Mouse (Mus musculus) hindbrain, embryonic 13.5 days (tissue): ENCODE measurements around the gene Ttc4. TPM values are rescaled to one million over a fixed set of nuclear protein-coding genes. Genes with fewer than 3 reads are reported as not detected.
A peak's percentile ranks its signal among the peaks of the same experiment; 100 is the strongest.

ENCODE experiments used
- ATAC-seq: fragments of 200-750 bp; cut with Nextera tagmentation; 2 replicates; pipeline ENCODE4 v1.8.0; 2017; ENCODE audit warnings: moderate TSS enrichment; ENCODE audit not compliant: low FRiP score
- H3K27ac ChIP-seq: fragments of 300-500 bp; sonication (generic); 2 replicates; pipeline ENCODE4 v1.5.1; 2015; ENCODE audit warnings: inconsistent platforms, mild to moderate bottlenecking, moderate library complexity
- H3K27me3 ChIP-seq: fragments of 300-500 bp; sonication (generic); 2 replicates; pipeline ENCODE4 v1.6.1; 2015; ENCODE audit warnings: mild to moderate bottlenecking, inconsistent platforms
- H3K36me3 ChIP-seq: fragments of 300-500 bp; sonication (generic); 2 replicates; pipeline ENCODE4 v1.6.1; 2015; ENCODE audit warnings: mild to moderate bottlenecking, inconsistent platforms
- H3K4me1 ChIP-seq: fragments of 300-500 bp; sonication (generic); replicated peaks from 2 replicates; pipeline ENCODE4 v1.6.1; 2015; ENCODE audit warnings: inconsistent platforms
- H3K4me2 ChIP-seq: fragments of 300-500 bp; sonication (generic); 2 replicates; pipeline ENCODE4 v1.6.1; 2015; ENCODE audit warnings: inconsistent platforms, mild to moderate bottlenecking, moderate library complexity
- H3K4me3 ChIP-seq: fragments of 300-500 bp; sonication (generic); 2 replicates; pipeline ENCODE4 v1.5.1; 2015; ENCODE audit warnings: mild to moderate bottlenecking, inconsistent platforms
- H3K9ac ChIP-seq: fragments of 300-500 bp; sonication (generic); 2 replicates; pipeline ENCODE4 v1.6.1; 2015; ENCODE audit warnings: mild to moderate bottlenecking, inconsistent platforms
- H3K9me3 ChIP-seq: fragments of 300-500 bp; sonication (generic); 2 replicates; pipeline ENCODE4 v1.6.1; 2016; ENCODE audit warnings: inconsistent platforms
- WGBS: fragments of 180-500 bp; shearing (Covaris S2); methylation state at CpG from one replicate; pipeline ENCODE4 v1.1.7; 2015; 5-methylcytosine and 5-hydroxymethylcytosine counted together
- polyA plus RNA-seq: library from polyadenylated mRNA; unstranded; fragments of >200 nt; fragmentation: Nextera tagmentation; extraction: Ambion mirVana; gene quantifications from 2 replicates; pipeline ENCODE4 v1.2.1, GENCODE M21; 2015

Gene Ttc4
- polyA plus RNA-seq, 1 experiment from 2014 or later: 112 TPM

- 65% methylated on average over 2 of the region's 2 CpGs for WGBS
- no peak overlapping the region for H3K4me2 ChIP-seq
- no peak overlapping the region for H3K4me3 ChIP-seq
- H3K36me3 ChIP-seq: peaks cover 10% of the 10 kb centered on the region
- no peaks in the 10 kb centered on the region for H3K27me3 ChIP-seq
- no peaks in the 10 kb centered on the region for H3K9me3 ChIP-seq
- H3K4me1 ChIP-seq: peaks cover 11% of the 10 kb centered on the region
- H3K27ac ChIP-seq: no peak overlapping the region
- ATAC-seq: no peak
- H3K9ac ChIP-seq: no peak overlapping the region
These were observed 2.2 kb upstream of the Ttc4 start for GRCm38 (mm10) chr4:106680955-106681354.

- Histone ChIP-seq H3K4me1 (peaks cover 11% of the 10 kb centered on the region), H3K9me3 (no peaks in the 10 kb centered on the region), H3K36me3 (peaks cover 27% of the 10 kb centered on the region), H3K4me3 (peak overlapping the region; percentile 82), H3K27me3 (no peaks in the 10 kb centered on the region), H3K4me2 (peak overlapping the region; percentile 90), H3K9ac (no peak overlapping the region), H3K27ac (no peak overlapping the region)
- peak; percentile 56; the same call in 1 of the 2 replicates for ATAC-seq
- 44% methylated on average over 3 of the region's 3 CpGs for WGBS
These were observed 408 bp upstream of the Ttc4 start for GRCm38 (mm10) chr4:106679152-106679551.

GRCm38 (mm10) chr4:106676749-106677148, 2.0 kb downstream of the Ttc4 start:
- no peak overlapping the region for H3K9ac ChIP-seq
- peaks cover 11% of the 10 kb centered on the region for H3K4me1 ChIP-seq
- H3K27ac ChIP-seq: no peak overlapping the region
- no peak for ATAC-seq
- H3K4me3 ChIP-seq: no peak overlapping the region
- peaks cover 50% of the 10 kb centered on the region for H3K36me3 ChIP-seq
- WGBS: 91% methylated on average over 5 of the region's 5 CpGs
- no peaks in the 10 kb centered on the region for H3K9me3 ChIP-seq
- H3K27me3 ChIP-seq: no peaks in the 10 kb centered on the region
- H3K4me2 ChIP-seq: no peak overlapping the region

GRCm38 (mm10) chr4:106666546-106666945, 12.2 kb downstream of the Ttc4 start:
- Histone ChIP-seq H3K4me3 (no peak overlapping the region), H3K36me3 (peaks cover 100% of the 10 kb centered on the region)
- 97% methylated on average over 2 of the region's 2 CpGs for WGBS

GRCm38 (mm10) chr4:106665673-106666072, 13.1 kb downstream of the Ttc4 start:
- no peak overlapping the region for H3K27ac ChIP-seq
- ATAC-seq: no peak
- 92% methylated on average over 10 of the region's 10 CpGs for WGBS
- no peak overlapping the region for H3K9ac ChIP-seq
- H3K4me3 ChIP-seq: no peak overlapping the region
- H3K4me1 ChIP-seq: no peaks in the 10 kb centered on the region
- H3K36me3 ChIP-seq: peaks cover 100% of the 10 kb centered on the region
- H3K27me3 ChIP-seq: no peaks in the 10 kb centered on the region
- no peak overlapping the region for H3K4me2 ChIP-seq
- H3K9me3 ChIP-seq: no peaks in the 10 kb centered on the region

More at GRCm38 (mm10) chr4:106666546-106666945, 12.2 kb downstream of the Ttc4 start:
- no peaks in the 10 kb centered on the region for H3K27me3 ChIP-seq
- no peaks in the 10 kb centered on the region for H3K9me3 ChIP-seq
- H3K27ac ChIP-seq: no peak overlapping the region
- H3K4me1 ChIP-seq: no peaks in the 10 kb centered on the region
- H3K4me2 ChIP-seq: no peak overlapping the region
- H3K9ac ChIP-seq: no peak overlapping the region
- ATAC-seq: no peak

GRCm38 (mm10) chr4:106665269-106665668, 13.5 kb downstream of the Ttc4 start:
- H3K4me1 ChIP-seq: no peaks in the 10 kb centered on the region
- H3K9me3 ChIP-seq: no peaks in the 10 kb centered on the region
- H3K27me3 ChIP-seq: no peaks in the 10 kb centered on the region
- no peak overlapping the region for H3K9ac ChIP-seq
- peaks cover 100% of the 10 kb centered on the region for H3K36me3 ChIP-seq
- no peak overlapping the region for H3K4me2 ChIP-seq
- no peak overlapping the region for H3K27ac ChIP-seq
- ATAC-seq: no peak
- no peak overlapping the region for H3K4me3 ChIP-seq
- 98% methylated on average over 2 of the region's 2 CpGs for WGBS

- no peak for ATAC-seq
- peaks cover 100% of the 10 kb centered on the region for H3K36me3 ChIP-seq
- 92% methylated on average over 6 of the region's 6 CpGs for WGBS
- H3K9me3 ChIP-seq: no peaks in the 10 kb centered on the region
- H3K27me3 ChIP-seq: no peaks in the 10 kb centered on the region
- no peak overlapping the region for H3K4me2 ChIP-seq
- H3K27ac ChIP-seq: no peak overlapping the region
- no peaks in the 10 kb centered on the region for H3K4me1 ChIP-seq
- H3K9ac ChIP-seq: no peak overlapping the region
- no peak overlapping the region for H3K4me3 ChIP-seq
These were observed 14.0 kb downstream of the Ttc4 start for GRCm38 (mm10) chr4:106664697-106665096.

- H3K27ac ChIP-seq: no peak overlapping the region
- H3K36me3 ChIP-seq: peaks cover 99% of the 10 kb centered on the region
- no peaks in the 10 kb centered on the region for H3K27me3 ChIP-seq
- no peak for ATAC-seq
- H3K4me1 ChIP-seq: no peaks in the 10 kb centered on the region
- WGBS: 93% methylated on average over 5 of the region's 5 CpGs
- H3K9me3 ChIP-seq: no peaks in the 10 kb centered on the region
- no peak overlapping the region for H3K4me2 ChIP-seq
- no peak overlapping the region for H3K4me3 ChIP-seq
- H3K9ac ChIP-seq: no peak overlapping the region
These were observed 14.7 kb downstream of the Ttc4 start for GRCm38 (mm10) chr4:106663956-106664470.

GRCm38 (mm10) chr4:106655681-106656080, 23.1 kb downstream of the Ttc4 start:
- no peak overlapping the region for H3K27ac ChIP-seq
- no peaks in the 10 kb centered on the region for H3K27me3 ChIP-seq
- no peaks in the 10 kb centered on the region for H3K9me3 ChIP-seq
- no peak overlapping the region for H3K4me3 ChIP-seq
- ATAC-seq: no peak
- H3K9ac ChIP-seq: no peak overlapping the region
- peaks cover 59% of the 10 kb centered on the region for H3K36me3 ChIP-seq
- WGBS: 93% methylated on average over 10 of the region's 10 CpGs
- peaks cover 9% of the 10 kb centered on the region for H3K4me1 ChIP-seq
- no peak overlapping the region for H3K4me2 ChIP-seq

GRCm38 (mm10) chr4:106653051-106653450, 25.7 kb downstream of the Ttc4 start:
- no peaks in the 10 kb centered on the region for H3K9me3 ChIP-seq
- H3K9ac ChIP-seq: no peak overlapping the region
- ATAC-seq: no peak
- peaks cover 39% of the 10 kb centered on the region for H3K36me3 ChIP-seq
- no peak overlapping the region for H3K4me3 ChIP-seq
- peaks cover 9% of the 10 kb centered on the region for H3K4me1 ChIP-seq
- WGBS: 93% methylated on average over 15 of the region's 15 CpGs
- H3K27me3 ChIP-seq: peaks cover 12% of the 10 kb centered on the region
- no peak overlapping the region for H3K27ac ChIP-seq
- H3K4me2 ChIP-seq: no peak overlapping the region

GRCm38 (mm10) chr4:106652546-106652945, 26.2 kb downstream of the Ttc4 start:
- Histone ChIP-seq H3K27ac (no peak overlapping the region), H3K4me3 (no peak overlapping the region), H3K4me1 (peaks cover 9% of the 10 kb centered on the region), H3K9me3 (no peaks in the 10 kb centered on the region), H3K9ac (no peak overlapping the region), H3K36me3 (peaks cover 38% of the 10 kb centered on the region), H3K4me2 (no peak overlapping the region), H3K27me3 (peaks cover 16% of the 10 kb centered on the region)
- WGBS: 95% methylated on average over 3 of the region's 3 CpGs
- no peak for ATAC-seq

GRCm38 (mm10) chr4:106650833-106651527, 27.8 kb downstream of the Ttc4 start, which contains the start of gene Pars2:
Gene Pars2, plus strand, starts transcription at chr4:106651069.
- WGBS: 3% methylated on average over 40 of the region's 40 CpGs
- H3K4me3 ChIP-seq: peak within 1 kb of the TSS; percentile 65
- peak; percentile 97 for ATAC-seq

GRCm38 (mm10) chr4:106647137-106647536, 31.6 kb downstream of the Ttc4 start:
- no peaks in the 10 kb centered on the region for H3K9me3 ChIP-seq
- no peak overlapping the region for H3K9ac ChIP-seq
- peaks cover 17% of the 10 kb centered on the region for H3K4me1 ChIP-seq
- H3K4me2 ChIP-seq: no peak overlapping the region
- peaks cover 38% of the 10 kb centered on the region for H3K27me3 ChIP-seq
- no peak overlapping the region for H3K4me3 ChIP-seq
- no peaks in the 10 kb centered on the region for H3K36me3 ChIP-seq
- ATAC-seq: no peak
- H3K27ac ChIP-seq: no peak overlapping the region
- WGBS: 82% methylated on average over 6 of the region's 6 CpGs

More at GRCm38 (mm10) chr4:106650833-106651527, 27.8 kb downstream of the Ttc4 start, which contains the start of gene Pars2:
- Histone ChIP-seq H3K9ac (peak within 1 kb of the TSS; percentile 84), H3K36me3 (peaks cover 27% of the 10 kb centered on the region), H3K9me3 (no peaks in the 10 kb centered on the region), H3K4me1 (peaks cover 9% of the 10 kb centered on the region), H3K4me2 (peak within 1 kb of the TSS; percentile 93), H3K27me3 (peaks cover 23% of the 10 kb centered on the region), H3K27ac (peak within 1 kb of the TSS; percentile 80)
